ENCODE assay signal across 9 mouse cellular contexts in genomic region chr7:67528063-67528811, GRCm38 (mm10).
DNase-seq lines count a peak whose midpoint lies in the region; ATAC-seq and TF ChIP-seq lines count a peak whose summit lies in the region.
"Had no signal": no experiment of that assay in that cellular context is flagged by ENCODE, and none has a peak within 500 bp of the region (broad histone marks: within the 10 kb centered on the region; RNA-seq: fewer than 3 reads in every experiment).

No protein-coding gene starts in this region.

- H3K36me3 ChIP-seq in limb, embryonic 12.5 days = peaks cover 4% of the 10 kb centered on the region; the same call in 1 of the 2 replicates
- no peaks in the 10 kb centered on the region for H3K36me3 ChIP-seq in limb, embryonic 10.5 days
- H3K36me3 ChIP-seq in liver, postnatal 0 days (replicated peaks; ENCODE audit: insufficient read depth, low read length) = no peaks in the 10 kb centered on the region

- H3K9me3 ChIP-seq in limb, embryonic 12.5 days = no peaks in the 10 kb centered on the region
- no peaks in the 10 kb centered on the region for H3K9me3 ChIP-seq in limb, embryonic 10.5 days (replicated peaks)
- H3K9me3 ChIP-seq in liver, postnatal 0 days (ENCODE audit: low read length) = no peaks in the 10 kb centered on the region
- H3K9me3 ChIP-seq: G1E had no signal

- no peak overlapping the region for H3K4me2 ChIP-seq in limb, embryonic 12.5 days
- no peak overlapping the region; the same call in 1 of the 2 replicates for H3K4me2 ChIP-seq in liver, postnatal 0 days (ENCODE audit: low read depth, low read length)

- no peak for ATAC-seq in limb, embryonic 12.5 days (ENCODE audit: insufficient number of reproducible peaks, insufficient read depth, low FRiP score, low TSS enrichment, low read depth)
- peak; percentile 64 for ATAC-seq in liver, postnatal 0 days

- peaks cover 12% of the 10 kb centered on the region for H3K4me1 ChIP-seq in limb, embryonic 12.5 days (replicated peaks)
- no peaks in the 10 kb centered on the region for H3K4me1 ChIP-seq in limb, embryonic 10.5 days
- H3K4me1 ChIP-seq in liver, postnatal 0 days (ENCODE audit: insufficient read depth) = peaks cover 10% of the 10 kb centered on the region

- TF ChIP-seq EP300 in liver, postnatal 0 days (IDR thresholded peaks at IDR 0.05; ENCODE audit: low read depth) = no peak

- 81% methylated on average over 10 of the region's 10 CpGs for WGBS in limb, embryonic 12.5 days
- 92% methylated on average over 10 of the region's 10 CpGs for WGBS in limb, embryonic 10.5 days
- 68% methylated on average over 10 of the region's 10 CpGs for WGBS in liver, postnatal 0 days (ENCODE audit: insufficient replicate concordance)

- H3K4me3 ChIP-seq in limb, embryonic 12.5 days (replicated peaks) = no peak overlapping the region
- H3K4me3 ChIP-seq in limb, embryonic 10.5 days = no peak overlapping the region
- H3K4me3 ChIP-seq in liver, postnatal 0 days (ENCODE audit: low read depth, low read length) = no peak overlapping the region

- no peaks in the 10 kb centered on the region for H3K27me3 ChIP-seq in limb, embryonic 12.5 days
- no peaks in the 10 kb centered on the region for H3K27me3 ChIP-seq in limb, embryonic 10.5 days (ENCODE audit: low read depth, poor library complexity, severe bottlenecking)
- H3K27me3 ChIP-seq in liver, postnatal 0 days (ENCODE audit: insufficient read depth, low read length) = no peaks in the 10 kb centered on the region

- H3K27ac ChIP-seq in limb, embryonic 12.5 days = peak overlapping the region; percentile 51
- no peak overlapping the region for H3K27ac ChIP-seq in limb, embryonic 10.5 days
- 0 out of 2 replicates have a peak overlapping the region, but pooled peaks have one; percentile 30 for H3K27ac ChIP-seq in liver, postnatal 0 days (ENCODE audit: low read depth)

- no peak for TF ChIP-seq CTCF in liver, postnatal 0 days (IDR thresholded peaks at IDR 0.05; ENCODE audit: low read depth)

- no peak for DNase-seq in limb, embryonic 10.5 days (ENCODE audit: low spot score)
- DNase-seq in cerebellum, adult 9-10 months = peak; percentile 72
- DNase-seq in heart, adult 8-10 months (ENCODE audit: low spot score) = peak; percentile 48
- peak; percentile 85 to 90 for DNase-seq in kidney, postnatal 25 days
- DNase-seq in liver, postnatal 0 days = peak; percentile 67
- DNase-seq in right cerebral cortex, postnatal 36 days (ENCODE audit: low spot score in 2 of 2) = peak; percentile 62 to 75
- DNase-seq in natural killer cell, adult 2 months (ENCODE audit: low spot score in 2 of 2) = no peak

- H3K9ac ChIP-seq in limb, embryonic 12.5 days (replicated peaks) = no peak overlapping the region
- H3K9ac ChIP-seq in liver, postnatal 0 days (replicated peaks) = peak overlapping the region; percentile 4; the same call in 1 of the 2 replicates

Comparison
In these comparisons a context has a peak if more than half of its experiments do, and no peak if none do; other contexts are left out.
1. DNase-seq: peak in cerebellum, adult 9-10 months (single experiment), heart, adult 8-10 months (single experiment), kidney, postnatal 25 days (2 of 2), liver, postnatal 0 days (single experiment) and right cerebral cortex, postnatal 36 days (2 of 2); none in limb, embryonic 10.5 days (single experiment) and natural killer cell, adult 2 months (0 of 2).